Mouse (Mus musculus) neural tube, embryonic 12.5 days (tissue): ENCODE measurements around the gene Igdcc3. TPM values are rescaled to one million over a fixed set of nuclear protein-coding genes. Genes with fewer than 3 reads are reported as not detected.

ENCODE experiments used
- ATAC-seq: fragments of 200-750 bp; cut with Nextera tagmentation; 2 replicates; pipeline ENCODE4 v1.8.0; 2017; ENCODE audit warnings: low read depth, mild to moderate bottlenecking, moderate TSS enrichment, moderate library complexity; ENCODE audit not compliant: low FRiP score
- H3K27ac ChIP-seq: fragments of 300-500 bp; sonication (generic); 2 replicates; pipeline ENCODE4 v1.5.1; 2016
- H3K27me3 ChIP-seq: fragments of 300-500 bp; sonication (generic); replicated peaks from 2 replicates; pipeline ENCODE4 v1.6.1; 2016; ENCODE audit warnings: mild to moderate bottlenecking
- H3K36me3 ChIP-seq: fragments of 300-500 bp; sonication (generic); 2 replicates; pipeline ENCODE4 v1.6.1; 2016; ENCODE audit warnings: mild to moderate bottlenecking
- H3K4me1 ChIP-seq: fragments of 300-500 bp; sonication (generic); 2 replicates; pipeline ENCODE4 v1.6.1; 2016
- H3K4me2 ChIP-seq: fragments of 300-500 bp; sonication (generic); replicated peaks from 2 replicates; pipeline ENCODE4 v1.6.1; 2016; ENCODE audit warnings: mild to moderate bottlenecking
- H3K4me3 ChIP-seq: fragments of 300-500 bp; sonication (generic); 2 replicates; pipeline ENCODE4 v1.5.1; 2016
- H3K9ac ChIP-seq: fragments of 300-500 bp; sonication (generic); 2 replicates; pipeline ENCODE4 v1.6.1; 2016; ENCODE audit warnings: mild to moderate bottlenecking
- H3K9me3 ChIP-seq: fragments of 300-500 bp; sonication (generic); 2 replicates; pipeline ENCODE4 v1.6.1; 2016; ENCODE audit warnings: mild to moderate bottlenecking
- WGBS: fragments of 180-500 bp; shearing (Covaris S2); methylation state at CpG from one replicate; pipeline ENCODE4 v1.1.7; 2016; 5-methylcytosine and 5-hydroxymethylcytosine counted together
- polyA plus RNA-seq: library from polyadenylated mRNA; unstranded; fragments of >200 nt; fragmentation: Nextera tagmentation; extraction: Ambion mirVana; gene quantifications from 2 replicates; pipeline ENCODE4 v1.2.1, GENCODE M21; 2016

Igdcc3 gene
- polyA plus RNA-seq, 1 experiment from 2014 or later: 32.6 TPM

GRCm38 (mm10) chr9:65113694-65114093, 27.3 kb upstream of the Igdcc3 start:
- Histone ChIP-seq H3K4me3 (no peak overlapping the region), H3K36me3 (peaks cover 10% of the 10 kb centered on the region; the same call in 1 of the 2 replicates), H3K4me1 (peaks cover 16% of the 10 kb centered on the region), H3K27ac (no peak overlapping the region), H3K9ac (no peak overlapping the region), H3K27me3 (no peaks in the 10 kb centered on the region), H3K4me2 (no peak overlapping the region), H3K9me3 (no peaks in the 10 kb centered on the region)
- no peak for ATAC-seq
- WGBS: 78% methylated on average over 2 of the region's 2 CpGs

GRCm38 (mm10) chr9:65115891-65116290, 25.1 kb upstream of the Igdcc3 start:
- no peak overlapping the region for H3K9ac ChIP-seq
- H3K4me3 ChIP-seq: no peak overlapping the region
- H3K4me1 ChIP-seq: no peaks in the 10 kb centered on the region
- ATAC-seq: no peak
- no peak overlapping the region for H3K4me2 ChIP-seq
- WGBS: 70% methylated on average over 2 of the region's 2 CpGs
- H3K9me3 ChIP-seq: no peaks in the 10 kb centered on the region
- H3K27me3 ChIP-seq: no peaks in the 10 kb centered on the region
- peaks cover 13% of the 10 kb centered on the region; the same call in 1 of the 2 replicates for H3K36me3 ChIP-seq
- H3K27ac ChIP-seq: no peak overlapping the region

GRCm38 (mm10) chr9:65117516-65117915, 23.5 kb upstream of the Igdcc3 start:
- no peak overlapping the region for H3K27ac ChIP-seq
- no peaks in the 10 kb centered on the region for H3K9me3 ChIP-seq
- WGBS: 84% methylated on average over 2 of the region's 2 CpGs
- no peak overlapping the region for H3K9ac ChIP-seq
- H3K4me2 ChIP-seq: no peak overlapping the region
- H3K4me1 ChIP-seq: no peaks in the 10 kb centered on the region; the same call in 1 of the 2 replicates
- H3K27me3 ChIP-seq: peaks cover 8% of the 10 kb centered on the region; the same call in 1 of the 2 replicates
- peaks cover 13% of the 10 kb centered on the region; the same call in 1 of the 2 replicates for H3K36me3 ChIP-seq
- no peak for ATAC-seq
- no peak overlapping the region for H3K4me3 ChIP-seq

DNA sequence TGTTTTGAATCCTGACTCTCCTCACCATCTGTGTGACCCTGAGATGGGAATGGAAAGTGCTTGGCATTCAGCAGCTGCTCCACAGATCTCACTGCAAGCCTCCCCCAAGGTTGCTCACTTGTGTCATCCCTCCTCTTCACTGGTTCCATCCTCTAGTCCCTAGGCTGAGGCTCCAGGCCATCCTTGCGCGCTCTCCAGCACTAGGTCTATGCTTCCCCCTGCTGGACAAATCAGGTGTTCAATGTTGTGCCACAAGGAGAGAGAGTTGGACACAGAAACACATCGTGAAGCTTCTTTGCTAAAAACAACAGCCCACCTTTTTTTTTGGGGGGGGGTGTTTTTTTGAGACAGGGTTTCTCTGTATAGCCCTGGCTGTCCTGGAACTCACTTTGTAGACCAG, 20.1 kb upstream of the Igdcc3 start:
- H3K4me2 ChIP-seq: no peak overlapping the region
- H3K9ac ChIP-seq: no peak overlapping the region
- no peak for ATAC-seq
- peaks cover 8% of the 10 kb centered on the region; the same call in 1 of the 2 replicates for H3K36me3 ChIP-seq
- WGBS: 7% methylated on average over 3 of the region's 3 CpGs
- H3K4me3 ChIP-seq: no peak overlapping the region
- peaks cover 6% of the 10 kb centered on the region; the same call in 1 of the 2 replicates for H3K4me1 ChIP-seq
- no peaks in the 10 kb centered on the region for H3K9me3 ChIP-seq
- peaks cover 13% of the 10 kb centered on the region; the same call in 1 of the 2 replicates for H3K27me3 ChIP-seq
- H3K27ac ChIP-seq: no peak overlapping the region

GRCm38 (mm10) chr9:65122545-65122944, 18.4 kb upstream of the Igdcc3 start:
- H3K27me3 ChIP-seq: peaks cover 13% of the 10 kb centered on the region; the same call in 1 of the 2 replicates
- ATAC-seq: no peak

DNA sequence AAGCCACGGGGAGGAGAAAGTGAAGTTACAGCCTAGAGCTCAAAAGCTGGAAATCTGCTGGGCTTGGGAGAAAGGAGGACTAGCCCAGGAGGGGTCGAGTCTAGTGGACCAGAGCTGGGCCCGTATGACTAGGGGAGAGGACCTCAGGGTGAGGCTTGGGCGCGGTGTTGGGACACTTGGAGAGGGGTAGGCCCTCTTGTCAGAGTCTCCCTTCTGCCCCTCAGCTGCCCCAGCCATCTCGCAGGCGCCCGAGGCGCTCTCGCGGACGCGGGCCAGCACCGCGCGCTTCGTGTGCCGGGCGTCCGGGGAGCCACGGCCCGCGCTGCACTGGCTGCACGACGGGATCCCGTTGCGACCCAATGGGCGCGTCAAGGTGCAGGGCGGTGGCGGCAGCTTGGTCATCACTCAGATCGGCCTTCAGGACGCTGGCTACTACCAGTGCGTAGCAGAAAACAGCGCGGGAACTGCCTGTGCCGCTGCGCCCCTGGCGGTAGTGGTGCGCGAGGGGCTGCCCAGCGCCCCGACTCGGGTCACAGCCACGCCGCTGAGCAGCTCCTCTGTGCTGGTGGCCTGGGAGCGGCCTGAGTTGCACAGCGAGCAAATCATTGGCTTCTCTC, 17.3 kb upstream of the Igdcc3 start:
- Histone ChIP-seq H3K4me3 (peak overlapping the region; percentile 43), H3K27me3 (peaks cover 13% of the 10 kb centered on the region; the same call in 1 of the 2 replicates), H3K4me2 (peak overlapping the region; percentile 89), H3K9me3 (no peaks in the 10 kb centered on the region), H3K27ac (no peak overlapping the region), H3K4me1 (peaks cover 13% of the 10 kb centered on the region), H3K36me3 (peaks cover 9% of the 10 kb centered on the region), H3K9ac (peak overlapping the region; percentile 65)
- WGBS: 3% methylated on average over 48 of the region's 48 CpGs
- peak; percentile 66 for ATAC-seq

More at GRCm38 (mm10) chr9:65122545-65122944, 18.4 kb upstream of the Igdcc3 start:
- peaks cover 6% of the 10 kb centered on the region; the same call in 1 of the 2 replicates for H3K4me1 ChIP-seq
- no peak overlapping the region for H3K27ac ChIP-seq
- H3K36me3 ChIP-seq: peaks cover 13% of the 10 kb centered on the region
- 0 out of 2 replicates have a peak overlapping the region, but pooled peaks have one; percentile 17 for H3K9ac ChIP-seq
- H3K9me3 ChIP-seq: no peaks in the 10 kb centered on the region
- H3K4me3 ChIP-seq: no peak overlapping the region
- peak overlapping the region; percentile 10 for H3K4me2 ChIP-seq
- 16% methylated on average over 18 of the region's 18 CpGs for WGBS

- H3K4me1 ChIP-seq: peaks cover 15% of the 10 kb centered on the region
- 9% methylated on average over 25 of the region's 25 CpGs for WGBS
- peaks cover 5% of the 10 kb centered on the region for H3K36me3 ChIP-seq
- H3K27me3 ChIP-seq: peaks cover 5% of the 10 kb centered on the region; the same call in 1 of the 2 replicates
- H3K9ac ChIP-seq: no peak overlapping the region
- no peaks in the 10 kb centered on the region for H3K9me3 ChIP-seq
- peak overlapping the region; percentile 47 for H3K4me2 ChIP-seq
- ATAC-seq: peak; percentile 39
- no peak overlapping the region for H3K4me3 ChIP-seq
- H3K27ac ChIP-seq: no peak overlapping the region
Measured at GRCm38 (mm10) chr9:65128123-65128815, 12.7 kb upstream of the Igdcc3 start.

DNA sequence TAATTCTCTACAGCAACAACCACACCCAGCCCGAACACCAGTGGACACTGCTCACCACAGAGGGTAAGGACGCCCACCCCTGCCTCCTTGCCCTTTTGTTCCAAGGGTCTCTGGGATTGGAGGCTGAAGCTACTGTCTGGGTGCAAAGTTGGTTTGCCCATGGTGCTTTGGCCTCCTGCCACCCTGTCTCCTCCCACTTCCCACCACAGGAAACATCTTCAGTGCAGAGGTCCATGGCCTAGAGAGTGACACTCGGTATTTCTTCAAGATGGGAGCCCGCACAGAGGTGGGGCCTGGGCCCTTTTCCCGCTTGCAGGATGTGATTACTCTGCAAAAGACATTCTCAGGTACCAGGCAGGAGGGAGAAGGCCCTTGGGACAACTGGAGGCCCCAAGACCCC, 9.3 kb upstream of the Igdcc3 start:
- WGBS: 90% methylated on average over 5 of the region's 5 CpGs

GRCm38 (mm10) chr9:65133739-65134138, 7.2 kb upstream of the Igdcc3 start:
- Histone ChIP-seq H3K4me2 (no peak overlapping the region), H3K9ac (no peak overlapping the region), H3K4me3 (no peak overlapping the region), H3K9me3 (no peaks in the 10 kb centered on the region), H3K27me3 (0 out of 2 replicates have a peak, but pooled peaks cover 3% of the 10 kb centered on the region), H3K27ac (no peak overlapping the region), H3K36me3 (no peaks in the 10 kb centered on the region), H3K4me1 (0 out of 2 replicates have a peak, but pooled peaks cover 20% of the 10 kb centered on the region)
- WGBS: 5% methylated on average over 10 of the region's 10 CpGs
- 0 out of 2 replicates have a peak, but pooled peaks have one; percentile 34 for ATAC-seq

More for the DNA sequence above, 9.3 kb upstream of the Igdcc3 start:
- no peak overlapping the region for H3K9ac ChIP-seq
- no peak overlapping the region for H3K27ac ChIP-seq
- 0 out of 2 replicates have a peak, but pooled peaks cover 5% of the 10 kb centered on the region for H3K36me3 ChIP-seq
- no peak overlapping the region for H3K4me2 ChIP-seq
- no peaks in the 10 kb centered on the region for H3K9me3 ChIP-seq
- H3K4me1 ChIP-seq: peaks cover 27% of the 10 kb centered on the region
- ATAC-seq: no peak
- H3K4me3 ChIP-seq: no peak overlapping the region
- H3K27me3 ChIP-seq: 0 out of 2 replicates have a peak, but pooled peaks cover 3% of the 10 kb centered on the region

- no peaks in the 10 kb centered on the region for H3K9me3 ChIP-seq
- H3K27me3 ChIP-seq: 0 out of 2 replicates have a peak, but pooled peaks cover 3% of the 10 kb centered on the region
- H3K4me3 ChIP-seq: no peak overlapping the region
- no peak overlapping the region for H3K27ac ChIP-seq
- H3K4me1 ChIP-seq: peaks cover 20% of the 10 kb centered on the region; the same call in 1 of the 2 replicates
- H3K4me2 ChIP-seq: no peak overlapping the region
- ATAC-seq: no peak
- H3K36me3 ChIP-seq: no peaks in the 10 kb centered on the region
- 84% methylated on average over 4 of the region's 4 CpGs for WGBS
- H3K9ac ChIP-seq: no peak overlapping the region
Measured at GRCm38 (mm10) chr9:65135126-65135525, 5.9 kb upstream of the Igdcc3 start.

GRCm38 (mm10) chr9:65140491-65140890, 498 bp upstream of the Igdcc3 start:
- Histone ChIP-seq H3K9ac (peak overlapping the region; percentile 98), H3K36me3 (peaks cover 13% of the 10 kb centered on the region), H3K4me3 (peak overlapping the region; percentile 95), H3K4me1 (peaks cover 45% of the 10 kb centered on the region), H3K9me3 (no peaks in the 10 kb centered on the region), H3K27ac (peak overlapping the region; percentile 92), H3K4me2 (peak overlapping the region; percentile 80), H3K27me3 (no peaks in the 10 kb centered on the region)
- 3% methylated on average over 8 of the region's 8 CpGs for WGBS
- no peak for ATAC-seq

- H3K36me3 ChIP-seq: peaks cover 22% of the 10 kb centered on the region
- H3K27ac ChIP-seq: peak overlapping the region; percentile 92
- no peaks in the 10 kb centered on the region for H3K9me3 ChIP-seq
- peak overlapping the region; percentile 80 for H3K4me2 ChIP-seq
- H3K27me3 ChIP-seq: no peaks in the 10 kb centered on the region
- under 1% methylated on average over 73 of the region's 73 CpGs for WGBS
- peaks cover 47% of the 10 kb centered on the region for H3K4me1 ChIP-seq
- peak; percentile 62 for ATAC-seq
- peak overlapping the region; percentile 98 for H3K9ac ChIP-seq
- peak overlapping the region; percentile 95 for H3K4me3 ChIP-seq
Measured at GRCm38 (mm10) chr9:65141306-65141975, 452 bp downstream of the Igdcc3 start.
